Mouse (Mus musculus): ENCODE measurements around the gene Ybx1.
A peak's percentile ranks its signal among the peaks of the same experiment; 100 is the strongest.
"Not testable (repeated sequence)": the region's sequence is repeated elsewhere in the genome, so short reads cannot be mapped to it uniquely, and the experiment has no call there.

The Ybx1 gene

GRCm38 (mm10) chr4:119294415-119295133 lies at the start of gene Ybx1:
Gene Ybx1 (minus strand): TSS chr4:119294604.
- DNase-seq (ENCODE audit: low spot score), result peak; percentile 99

- no peak for DNase-seq (ENCODE audit: low spot score)
Measured at GRCm38 (mm10) chr4:119338861-119339361, 44.5 kb upstream of the Ybx1 start.

GRCm38 (mm10) chr4:119338422-119338821 lies 44.0 kb upstream of the Ybx1 start:
- no peak for DNase-seq (ENCODE audit: low spot score)

- DNase-seq (ENCODE audit: low spot score), result no peak
Measured at GRCm38 (mm10) chr4:119333487-119333886, 39.1 kb upstream of the Ybx1 start.

GRCm38 (mm10) chr4:119320896-119321550 lies 26.6 kb upstream of the Ybx1 start:
- no peak for DNase-seq (ENCODE audit: low spot score)

- peak; percentile 91 for DNase-seq (ENCODE audit: low spot score)
Measured at GRCm38 (mm10) chr4:119320131-119320830, 25.9 kb upstream of the Ybx1 start, which contains the start of gene Ppih. Gene Ppih (minus strand): TSS chr4:119320546.

GRCm38 (mm10) chr4:119313756-119314155 lies 19.4 kb upstream of the Ybx1 start:
- no peak for DNase-seq (ENCODE audit: low spot score)

GRCm38 (mm10) chr4:119305418-119305817 lies 11.0 kb upstream of the Ybx1 start:
- no peak for DNase-seq (ENCODE audit: low spot score)

- DNase-seq (ENCODE audit: low spot score), result no peak
Measured at GRCm38 (mm10) chr4:119303291-119303690, 8.9 kb upstream of the Ybx1 start.

- no peak for DNase-seq (ENCODE audit: low spot score)
Measured at GRCm38 (mm10) chr4:119301777-119302176, 7.4 kb upstream of the Ybx1 start.

GRCm38 (mm10) chr4:119300761-119301160 lies 6.4 kb upstream of the Ybx1 start:
- DNase-seq (ENCODE audit: low spot score), result no peak

GRCm38 (mm10) chr4:119297361-119297760 lies 3.0 kb upstream of the Ybx1 start:
- DNase-seq (ENCODE audit: low spot score), result no peak

GRCm38 (mm10) chr4:119295134-119295453 lies 690 bp upstream of the Ybx1 start:
- no peak for DNase-seq (ENCODE audit: low spot score)

- no peak for DNase-seq (ENCODE audit: low spot score)
Measured at GRCm38 (mm10) chr4:119293574-119294258, 688 bp downstream of the Ybx1 start.

- no peak for DNase-seq (ENCODE audit: low spot score)
Measured at GRCm38 (mm10) chr4:119292771-119293573, 1.4 kb downstream of the Ybx1 start.

- DNase-seq (ENCODE audit: low spot score), result no peak
Measured at GRCm38 (mm10) chr4:119291921-119292320, 2.5 kb downstream of the Ybx1 start.

- no peak for DNase-seq (ENCODE audit: low spot score)
Measured at GRCm38 (mm10) chr4:119285336-119285735, 9.1 kb downstream of the Ybx1 start.

GRCm38 (mm10) chr4:119284861-119285260 lies 9.5 kb downstream of the Ybx1 start:
- DNase-seq (ENCODE audit: low spot score), result no peak

- DNase-seq (ENCODE audit: low spot score), result not testable (repeated sequence)
Measured at GRCm38 (mm10) chr4:119278784-119279183, 15.6 kb downstream of the Ybx1 start.

- DNase-seq (ENCODE audit: low spot score), result no peak
Measured at GRCm38 (mm10) chr4:119275726-119276125, 18.7 kb downstream of the Ybx1 start.

- DNase-seq (ENCODE audit: low spot score), result no peak
Measured at GRCm38 (mm10) chr4:119275226-119275625, 19.2 kb downstream of the Ybx1 start.
